Mouse (Mus musculus) small intestine, adult 2 months (tissue): ENCODE measurements around the gene Klf12. TPM values are rescaled to one million over a fixed set of nuclear protein-coding genes. Genes with fewer than 3 reads are reported as not detected.

Experiments used
- H3K27ac ChIP-seq: fragments of 200-500 bp; 2 replicates; pipeline ENCODE4 v1.5.1; 2012; ENCODE audit warnings: low read depth, low read length, control low read depth, inconsistent platforms; ENCODE audit not compliant: insufficient read depth
- H3K27me3 ChIP-seq: fragments of 200-500 bp; 2 replicates; pipeline ENCODE4 v1.6.1; 2012; ENCODE audit warnings: mild to moderate bottlenecking, moderate library complexity, low read length, inconsistent platforms; ENCODE audit not compliant: control insufficient read depth, insufficient read depth
- H3K36me3 ChIP-seq: fragments of 200-500 bp; 2 replicates; pipeline ENCODE4 v1.6.1; 2012; ENCODE audit warnings: mild to moderate bottlenecking, low read length, control low read depth, inconsistent platforms; ENCODE audit not compliant: control insufficient read depth, insufficient read depth
- H3K4me1 ChIP-seq: fragments of 200-500 bp; 2 replicates; pipeline ENCODE4 v1.6.1; 2012; ENCODE audit warnings: low read length, inconsistent platforms, mixed read lengths; ENCODE audit not compliant: control insufficient read depth, insufficient read depth, insufficient read length
- H3K4me3 ChIP-seq: fragments of 200-500 bp; 2 replicates; pipeline ENCODE4 v1.5.1; 2012; ENCODE audit warnings: low read depth, mild to moderate bottlenecking, control low read depth, inconsistent platforms, low read length, moderate library complexity
- CTCF ChIP-seq: fragments of 200-500 bp; IDR thresholded peaks from 2 replicates; pipeline ENCODE4 v1.5.1; 2012; ENCODE audit warnings: low read depth, mild to moderate bottlenecking, control low read depth, inconsistent platforms, low read length, moderate library complexity, mixed read lengths; ENCODE audit not compliant: insufficient replicate concordance, insufficient read length; ENCODE audit errors: extremely low read depth
- POLR2A ChIP-seq: fragments of 200-500 bp; IDR thresholded peaks from 2 replicates; pipeline ENCODE4 v1.6.1; 2012; ENCODE audit warnings: low read depth, mild to moderate bottlenecking, control low read depth, inconsistent platforms, low read length, moderate library complexity
- WGBS: fragments of 180-500 bp; shearing (Covaris S2); methylation state at CpG from one replicate; pipeline ENCODE4 v1.1.7; 2018; 5-methylcytosine and 5-hydroxymethylcytosine counted together
- polyA plus RNA-seq: library from polyadenylated mRNA; depleted of rRNA; stranded (reverse); fragments of >200 nt; gene quantifications from 2 replicates; pipeline ENCODE4 v1.2.3, GENCODE M21; 2012

Gene Klf12
- polyA plus RNA-seq, 1 experiment, result 1.1 TPM

GRCm38 (mm10) chr14:100197199-100197598 lies 87.3 kb downstream of the Klf12 start:
- 91% methylated on average over 8 of the region's 8 CpGs for WGBS
- no peaks in the 10 kb centered on the region for H3K36me3 ChIP-seq
- TF ChIP-seq POLR2A (no peak), CTCF (no peak)
- H3K4me3 ChIP-seq, result no peak overlapping the region
- no peaks in the 10 kb centered on the region for H3K27me3 ChIP-seq
- H3K4me1 ChIP-seq, result no peaks in the 10 kb centered on the region
- H3K27ac ChIP-seq, result no peak overlapping the region

- Histone ChIP-seq H3K4me1 (no peaks in the 10 kb centered on the region), H3K27ac (no peak overlapping the region), H3K27me3 (no peaks in the 10 kb centered on the region), H3K4me3 (no peak overlapping the region), H3K36me3 (no peaks in the 10 kb centered on the region)
- WGBS, result 64% methylated on average over 11 of the region's 11 CpGs
- TF ChIP-seq POLR2A, result no peak
- TF ChIP-seq CTCF, result no peak
Observed at GRCm38 (mm10) chr14:100189490-100190197, 94.8 kb downstream of the Klf12 start.

GRCm38 (mm10) chr14:100187372-100187771 lies 97.1 kb downstream of the Klf12 start:
- H3K27ac ChIP-seq, result no peak overlapping the region
- H3K4me1 ChIP-seq, result no peaks in the 10 kb centered on the region
- no peaks in the 10 kb centered on the region for H3K27me3 ChIP-seq
- TF ChIP-seq POLR2A, result no peak
- H3K4me3 ChIP-seq, result no peak overlapping the region
- WGBS, result 91% methylated on average over 3 of the region's 3 CpGs
- H3K36me3 ChIP-seq, result no peaks in the 10 kb centered on the region

- H3K4me1 ChIP-seq, result no peaks in the 10 kb centered on the region
- WGBS, result 82% methylated on average over 3 of the region's 3 CpGs
- no peak overlapping the region for H3K4me3 ChIP-seq
- no peaks in the 10 kb centered on the region for H3K27me3 ChIP-seq
- no peaks in the 10 kb centered on the region for H3K36me3 ChIP-seq
- H3K27ac ChIP-seq, result no peak overlapping the region
- no peak for TF ChIP-seq CTCF
- TF ChIP-seq POLR2A, result no peak
Observed at GRCm38 (mm10) chr14:100177796-100178195, 106.7 kb downstream of the Klf12 start.

- Histone ChIP-seq H3K4me3 (no peak overlapping the region), H3K27ac (no peak overlapping the region), H3K27me3 (no peaks in the 10 kb centered on the region), H3K4me1 (no peaks in the 10 kb centered on the region), H3K36me3 (no peaks in the 10 kb centered on the region)
- 89% methylated on average over 2 of the region's 2 CpGs for WGBS
- no peak for TF ChIP-seq POLR2A
- no peak for TF ChIP-seq CTCF
Observed at GRCm38 (mm10) chr14:100165075-100165474, 119.4 kb downstream of the Klf12 start.

- Histone ChIP-seq H3K27me3 (no peaks in the 10 kb centered on the region), H3K4me1 (no peaks in the 10 kb centered on the region), H3K27ac (no peak overlapping the region), H3K4me3 (no peak overlapping the region), H3K36me3 (no peaks in the 10 kb centered on the region)
- no peak for TF ChIP-seq POLR2A
- no peak for TF ChIP-seq CTCF
Observed at GRCm38 (mm10) chr14:100156639-100157038, 127.8 kb downstream of the Klf12 start.

- H3K27me3 ChIP-seq, result no peaks in the 10 kb centered on the region
- TF ChIP-seq CTCF, result no peak
- TF ChIP-seq POLR2A, result no peak
- H3K4me3 ChIP-seq, result no peak overlapping the region
- H3K27ac ChIP-seq, result no peak overlapping the region
- H3K36me3 ChIP-seq, result no peaks in the 10 kb centered on the region
- no peaks in the 10 kb centered on the region for H3K4me1 ChIP-seq
- 84% methylated on average over 8 of the region's 8 CpGs for WGBS
Observed at GRCm38 (mm10) chr14:100147666-100148065, 136.8 kb downstream of the Klf12 start.

GRCm38 (mm10) chr14:100140370-100140769 lies 144.1 kb downstream of the Klf12 start:
- 92% methylated on average over 1 of the region's 1 CpGs for WGBS
- no peaks in the 10 kb centered on the region for H3K36me3 ChIP-seq
- no peaks in the 10 kb centered on the region for H3K27me3 ChIP-seq
- no peaks in the 10 kb centered on the region for H3K4me1 ChIP-seq
- TF ChIP-seq POLR2A (no peak), CTCF (no peak)
- no peak overlapping the region for H3K27ac ChIP-seq
- no peak overlapping the region for H3K4me3 ChIP-seq
